Mouse (Mus musculus) embryonic facial prominence, embryonic 15.5 days (tissue): Measurements from ENCODE around the gene Sv2c. TPM values are rescaled to one million over a fixed set of nuclear protein-coding genes. Genes with fewer than 3 reads are reported as not detected.

Experiments used
- ATAC-seq: fragments of 200-750 bp; cut with Nextera tagmentation; 2 replicates; pipeline ENCODE4 v1.8.0; 2017; ENCODE audit warnings: low read depth, moderate TSS enrichment; ENCODE audit not compliant: insufficient number of reproducible peaks, low FRiP score, low TSS enrichment
- H3K27ac ChIP-seq: fragments of 300-500 bp; sonication (generic); replicated peaks from 2 replicates; pipeline ENCODE4 v1.5.1; 2015; ENCODE audit warnings: mild to moderate bottlenecking, inconsistent platforms
- H3K27me3 ChIP-seq: fragments of 300-500 bp; sonication (generic); 2 replicates; pipeline ENCODE4 v1.6.1; 2015; ENCODE audit warnings: inconsistent platforms
- H3K36me3 ChIP-seq: fragments of 300-500 bp; sonication (generic); 2 replicates; pipeline ENCODE4 v1.6.1; 2015; ENCODE audit warnings: mild to moderate bottlenecking, inconsistent platforms
- H3K4me1 ChIP-seq: fragments of 300-500 bp; sonication (generic); 2 replicates; pipeline ENCODE4 v1.6.1; 2015; ENCODE audit warnings: inconsistent platforms
- H3K4me2 ChIP-seq: fragments of 300-500 bp; sonication (generic); replicated peaks from 2 replicates; pipeline ENCODE4 v1.6.1; 2015; ENCODE audit warnings: mild to moderate bottlenecking, inconsistent platforms
- H3K4me3 ChIP-seq: fragments of 300-500 bp; sonication (generic); replicated peaks from 2 replicates; pipeline ENCODE4 v1.5.1; 2015; ENCODE audit warnings: mild to moderate bottlenecking, inconsistent platforms
- H3K9ac ChIP-seq: fragments of 300-500 bp; sonication (generic); 2 replicates; pipeline ENCODE4 v1.6.1; 2015; ENCODE audit warnings: inconsistent platforms
- H3K9me3 ChIP-seq: fragments of 300-500 bp; sonication (generic); replicated peaks from 2 replicates; pipeline ENCODE4 v1.6.1; 2016; ENCODE audit warnings: inconsistent platforms
- WGBS: fragments of 180-500 bp; shearing (Covaris S2); methylation state at CpG from one replicate; pipeline ENCODE4 v1.1.7; 2015; 5-methylcytosine and 5-hydroxymethylcytosine counted together
- polyA plus RNA-seq: library from polyadenylated mRNA; unstranded; fragments of >200 nt; fragmentation: Nextera tagmentation; extraction: Ambion mirVana; gene quantifications from 2 replicates; pipeline ENCODE4 v1.2.1, GENCODE M21; 2015

The Sv2c gene
- polyA plus RNA-seq, 1 experiment from 2014 or later: 2.0 TPM

GRCm38 (mm10) chr13:96045396-96045795 is 87.0 kb downstream of the Sv2c start:
- no peaks in the 10 kb centered on the region for H3K36me3 ChIP-seq
- H3K4me1 ChIP-seq: no peaks in the 10 kb centered on the region
- no peak overlapping the region for H3K4me2 ChIP-seq
- H3K27ac ChIP-seq: no peak overlapping the region
- no peaks in the 10 kb centered on the region for H3K9me3 ChIP-seq
- H3K4me3 ChIP-seq: no peak overlapping the region
- H3K9ac ChIP-seq: no peak overlapping the region
- no peak for ATAC-seq
- WGBS: 66% methylated on average over 5 of the region's 5 CpGs
- H3K27me3 ChIP-seq: no peaks in the 10 kb centered on the region

- H3K27me3 ChIP-seq: no peaks in the 10 kb centered on the region
- 71% methylated on average over 11 of the region's 11 CpGs for WGBS
- no peak overlapping the region for H3K4me2 ChIP-seq
- no peak overlapping the region for H3K27ac ChIP-seq
- H3K4me3 ChIP-seq: no peak overlapping the region
- no peaks in the 10 kb centered on the region for H3K4me1 ChIP-seq
- no peaks in the 10 kb centered on the region for H3K9me3 ChIP-seq
- no peaks in the 10 kb centered on the region for H3K36me3 ChIP-seq
- no peak for ATAC-seq
- H3K9ac ChIP-seq: no peak overlapping the region
Measured at GRCm38 (mm10) chr13:96040275-96041042, 91.9 kb downstream of the Sv2c start.

DNA sequence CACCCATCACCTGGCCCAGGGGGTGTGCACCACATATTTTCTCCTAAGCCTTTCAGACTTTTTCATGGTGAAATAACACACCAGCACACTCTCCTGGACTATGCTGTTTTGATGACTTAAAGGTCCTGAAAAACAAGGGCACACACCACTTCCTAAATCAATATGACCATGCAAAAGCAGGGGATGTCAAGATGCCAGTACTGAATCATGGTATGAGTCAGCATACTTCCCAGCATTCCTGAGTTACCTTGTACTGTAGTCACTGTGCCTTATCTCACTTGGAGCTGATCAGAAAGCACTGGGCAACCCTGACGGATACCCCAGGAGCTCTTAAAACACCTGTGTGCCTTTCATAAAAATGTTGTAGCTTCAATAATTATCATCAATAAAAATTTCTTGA is 92.8 kb downstream of the Sv2c start:
- Histone ChIP-seq H3K9ac (no peak overlapping the region), H3K36me3 (no peaks in the 10 kb centered on the region), H3K9me3 (no peaks in the 10 kb centered on the region), H3K4me2 (no peak overlapping the region), H3K4me1 (no peaks in the 10 kb centered on the region), H3K4me3 (no peak overlapping the region), H3K27me3 (no peaks in the 10 kb centered on the region), H3K27ac (no peak overlapping the region)
- ATAC-seq: no peak
- 85% methylated on average over 1 of the region's 1 CpGs for WGBS

GRCm38 (mm10) chr13:96030368-96031223 is 101.8 kb downstream of the Sv2c start:
- no peak for ATAC-seq
- Histone ChIP-seq H3K27me3 (no peaks in the 10 kb centered on the region), H3K4me2 (no peak overlapping the region), H3K9me3 (no peaks in the 10 kb centered on the region), H3K9ac (no peak overlapping the region), H3K4me1 (no peaks in the 10 kb centered on the region), H3K4me3 (no peak overlapping the region), H3K36me3 (no peaks in the 10 kb centered on the region), H3K27ac (no peak overlapping the region)
- WGBS: 60% methylated on average over 19 of the region's 19 CpGs

- no peak overlapping the region for H3K27ac ChIP-seq
- no peaks in the 10 kb centered on the region for H3K9me3 ChIP-seq
- H3K36me3 ChIP-seq: no peaks in the 10 kb centered on the region
- no peak overlapping the region for H3K4me3 ChIP-seq
- H3K9ac ChIP-seq: no peak overlapping the region
- H3K4me2 ChIP-seq: no peak overlapping the region
- 0 out of 2 replicates have a peak, but pooled peaks cover 3% of the 10 kb centered on the region for H3K27me3 ChIP-seq
- ATAC-seq: no peak
- 54% methylated on average over 11 of the region's 11 CpGs for WGBS
- no peaks in the 10 kb centered on the region for H3K4me1 ChIP-seq
Measured at GRCm38 (mm10) chr13:96023858-96024257, 108.5 kb downstream of the Sv2c start.

- 85% methylated on average over 3 of the region's 3 CpGs for WGBS
- Histone ChIP-seq H3K9me3 (no peaks in the 10 kb centered on the region), H3K36me3 (no peaks in the 10 kb centered on the region), H3K4me2 (no peak overlapping the region), H3K9ac (no peak overlapping the region), H3K27ac (no peak overlapping the region), H3K4me3 (no peak overlapping the region), H3K27me3 (no peaks in the 10 kb centered on the region), H3K4me1 (no peaks in the 10 kb centered on the region)
- ATAC-seq: no peak
Measured at GRCm38 (mm10) chr13:96015516-96015915, 116.9 kb downstream of the Sv2c start.

DNA sequence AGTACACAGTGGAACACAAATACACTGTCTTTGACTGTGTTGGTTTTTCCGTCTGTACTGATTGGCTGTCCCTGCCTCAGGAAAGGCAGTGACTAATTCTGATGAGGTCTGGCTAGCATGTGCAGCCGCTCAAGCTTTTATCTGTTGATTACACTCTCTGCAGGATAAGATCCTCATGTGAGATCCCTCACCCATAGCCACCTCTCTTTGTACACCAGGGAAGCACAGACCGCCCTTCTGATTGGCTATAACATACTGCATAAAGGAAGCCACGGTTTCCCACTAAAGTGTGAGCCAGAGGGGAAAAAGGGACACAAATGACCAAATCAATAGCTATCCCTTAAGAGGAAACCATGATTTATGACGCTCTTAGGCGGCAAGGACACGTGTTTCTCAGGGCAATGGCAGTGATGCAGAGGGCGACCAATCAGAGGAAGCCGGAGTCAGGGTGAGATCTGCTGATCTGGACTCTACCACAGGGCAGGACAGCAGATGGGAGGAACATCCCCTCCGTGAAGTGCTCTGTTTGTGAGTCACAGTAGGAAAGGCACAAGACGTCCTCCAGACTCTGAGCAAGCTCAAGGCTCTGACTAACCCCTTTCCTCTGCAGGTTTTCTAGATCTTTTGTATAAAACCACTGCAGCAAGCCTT is 121.4 kb downstream of the Sv2c start:
- Histone ChIP-seq H3K9ac (no peak overlapping the region), H3K27me3 (no peaks in the 10 kb centered on the region), H3K9me3 (no peaks in the 10 kb centered on the region), H3K4me1 (no peaks in the 10 kb centered on the region), H3K4me3 (no peak overlapping the region), H3K36me3 (no peaks in the 10 kb centered on the region), H3K27ac (no peak overlapping the region), H3K4me2 (no peak overlapping the region)
- 55% methylated on average over 11 of the region's 11 CpGs for WGBS
- ATAC-seq: no peak

- 74% methylated on average over 9 of the region's 9 CpGs for whole genome bisulfite sequencing
- no peaks in the 10 kb centered on the region for H3K9me3 ChIP-seq
- H3K4me1 ChIP-seq: no peaks in the 10 kb centered on the region
- no peak overlapping the region for H3K27ac ChIP-seq
- no peak overlapping the region for H3K4me2 ChIP-seq
- ATAC-seq: no peak
- no peak overlapping the region for H3K4me3 ChIP-seq
- no peak overlapping the region for H3K9ac ChIP-seq
- H3K27me3 ChIP-seq: no peaks in the 10 kb centered on the region
- no peaks in the 10 kb centered on the region for H3K36me3 ChIP-seq
Measured at GRCm38 (mm10) chr13:96008975-96009374, 123.4 kb downstream of the Sv2c start.

DNA sequence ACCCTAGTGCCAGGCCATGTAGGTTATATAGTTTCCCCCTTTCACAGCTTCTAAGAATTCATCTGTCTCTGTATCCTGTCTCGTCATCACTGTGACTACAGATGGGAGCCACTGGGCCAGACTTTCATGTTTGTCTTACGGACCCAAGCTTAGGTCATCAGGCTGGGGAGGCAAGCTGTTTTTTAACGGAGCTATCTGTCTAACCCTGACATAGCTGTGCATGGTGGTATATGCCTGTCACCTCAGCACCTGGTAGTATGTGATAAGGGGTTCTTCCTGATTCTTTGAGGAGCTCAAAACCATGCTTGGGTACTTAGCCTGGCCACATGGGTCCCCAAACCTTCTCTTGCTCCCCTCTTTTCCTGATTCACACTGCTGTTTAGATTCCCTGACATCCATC is 124.2 kb downstream of the Sv2c start:
- H3K27me3 ChIP-seq: no peaks in the 10 kb centered on the region
- no peaks in the 10 kb centered on the region for H3K4me1 ChIP-seq
- 64% methylated on average over 3 of the region's 3 CpGs for WGBS
- no peaks in the 10 kb centered on the region for H3K36me3 ChIP-seq
- ATAC-seq: no peak
- H3K4me3 ChIP-seq: no peak overlapping the region
- H3K4me2 ChIP-seq: no peak overlapping the region
- H3K27ac ChIP-seq: no peak overlapping the region
- no peak overlapping the region for H3K9ac ChIP-seq
- H3K9me3 ChIP-seq: no peaks in the 10 kb centered on the region

GRCm38 (mm10) chr13:96003539-96003938 is 128.8 kb downstream of the Sv2c start:
- H3K36me3 ChIP-seq: no peaks in the 10 kb centered on the region
- no peak overlapping the region for H3K4me2 ChIP-seq
- H3K4me1 ChIP-seq: no peaks in the 10 kb centered on the region
- ATAC-seq: no peak
- no peaks in the 10 kb centered on the region for H3K9me3 ChIP-seq
- no peak overlapping the region for H3K9ac ChIP-seq
- 87% methylated on average over 3 of the region's 3 CpGs for WGBS
- H3K4me3 ChIP-seq: no peak overlapping the region
- H3K27ac ChIP-seq: no peak overlapping the region
- H3K27me3 ChIP-seq: no peaks in the 10 kb centered on the region

- H3K4me3 ChIP-seq: no peak overlapping the region
- 18% methylated on average over 5 of the region's 5 CpGs for WGBS
- ATAC-seq: no peak
- H3K9ac ChIP-seq: no peak overlapping the region
- H3K27ac ChIP-seq: no peak overlapping the region
- H3K4me2 ChIP-seq: no peak overlapping the region
- no peaks in the 10 kb centered on the region for H3K36me3 ChIP-seq
- H3K27me3 ChIP-seq: no peaks in the 10 kb centered on the region
- H3K4me1 ChIP-seq: no peaks in the 10 kb centered on the region
- H3K9me3 ChIP-seq: no peaks in the 10 kb centered on the region
Measured at GRCm38 (mm10) chr13:96002475-96002874, 129.9 kb downstream of the Sv2c start.
